Mouse (Mus musculus): Measurements from ENCODE around the gene Tpx2. TPM values are rescaled to one million over a fixed set of nuclear protein-coding genes. Genes with fewer than 3 reads are reported as not detected.
A peak's percentile ranks its signal among the peaks of the same experiment; 100 is the strongest.

Gene Tpx2
- polyA plus RNA-seq, 1 experiment = 26.3 TPM

GRCm38 (mm10) chr2:152925189-152925872, 77.6 kb downstream of the Tpx2 start:
- TF ChIP-seq TCF12 (IDR thresholded peaks at IDR 0.05; ENCODE audit: insufficient read depth, poor library complexity, severe bottlenecking) (peak; percentile 45), POLR2AphosphoS2 (IDR thresholded peaks at IDR 0.05; ENCODE audit: insufficient read length, low read depth) (no peak), E2F4 (IDR thresholded peaks at IDR 0.05; ENCODE audit: insufficient read depth) (no peak), TCF3 (IDR thresholded peaks at IDR 0.05; ENCODE audit: insufficient read length, low read depth) (peak; percentile 29)
- peaks cover 19% of the 10 kb centered on the region for H3K79me2 ChIP-seq (ENCODE audit: control insufficient read depth, insufficient read depth)
- no peaks in the 10 kb centered on the region for H3K36me3 ChIP-seq (ENCODE audit: control insufficient read depth, insufficient read depth)
- H3K4me3 ChIP-seq = peak overlapping the region; percentile 5
- no peak overlapping the region for H3ac ChIP-seq (ENCODE audit: control insufficient read depth, insufficient read length)
- H3K4me2 ChIP-seq (ENCODE audit: low read depth) = peak overlapping the region; percentile 89
- no peaks in the 10 kb centered on the region for H3K27me3 ChIP-seq (ENCODE audit: control insufficient read depth, insufficient read depth, insufficient read length)

- peak overlapping the region; percentile 89 for H3K4me2 ChIP-seq (ENCODE audit: low read depth)
- TF ChIP-seq MYOG (IDR thresholded peaks at IDR 0.05; ENCODE audit: control insufficient read depth in 1 of 3, insufficient read depth in 1 of 3, insufficient read length in 2 of 3, low read depth in 2 of 3) (no peak), MAX (IDR thresholded peaks at IDR 0.05; ENCODE audit: low read depth) (peak; percentile 13), MYOD1 (IDR thresholded peaks at IDR 0.05; ENCODE audit: control insufficient read depth in 1 of 3, insufficient read length in 2 of 3, low read depth in 2 of 3) (no peak)
- peaks cover 35% of the 10 kb centered on the region for H3K79me2 ChIP-seq (ENCODE audit: control insufficient read depth, insufficient read depth)
- no peak overlapping the region for H3K4me3 ChIP-seq
- H3K36me3 ChIP-seq (ENCODE audit: control insufficient read depth, insufficient read depth) = no peaks in the 10 kb centered on the region
- no peak overlapping the region for H3ac ChIP-seq (ENCODE audit: control insufficient read depth, insufficient read length)
- H3K27me3 ChIP-seq (ENCODE audit: control insufficient read depth, insufficient read depth, insufficient read length) = no peaks in the 10 kb centered on the region
Measured at GRCm38 (mm10) chr2:152926896-152927295, 79.1 kb downstream of the Tpx2 start.

DNA sequence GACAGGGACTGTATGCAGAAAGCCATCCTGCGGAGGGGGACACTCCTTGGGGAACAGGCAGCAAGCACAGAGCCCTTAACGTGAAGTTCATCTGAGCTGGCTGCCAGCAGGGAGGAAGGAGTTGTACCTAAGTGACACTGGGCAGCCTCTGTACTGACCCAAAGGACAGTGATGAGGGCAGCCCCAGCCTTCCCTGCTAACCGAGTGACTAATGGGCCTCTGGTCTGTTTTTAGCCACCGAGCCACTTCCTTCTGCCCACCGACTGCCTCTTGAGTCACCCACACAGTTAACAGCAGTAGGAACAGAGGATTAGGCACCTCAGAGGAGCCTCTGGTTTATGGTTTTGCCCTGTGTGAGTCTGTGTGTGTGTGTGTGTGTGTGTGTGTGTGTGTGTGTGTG, 79.6 kb downstream of the Tpx2 start:
- H3K27me3 ChIP-seq (ENCODE audit: control insufficient read depth, insufficient read depth, insufficient read length) = no peaks in the 10 kb centered on the region
- no peaks in the 10 kb centered on the region for H3K36me3 ChIP-seq (ENCODE audit: control insufficient read depth, insufficient read depth)
- peak overlapping the region; percentile 89 for H3K4me2 ChIP-seq (ENCODE audit: low read depth)
- H3K79me2 ChIP-seq (ENCODE audit: control insufficient read depth, insufficient read depth) = peaks cover 39% of the 10 kb centered on the region
- H3K4me3 ChIP-seq = peak overlapping the region; percentile 84
- TF ChIP-seq E2F4 (IDR thresholded peaks at IDR 0.05; ENCODE audit: insufficient read depth) = no peak
- peak; percentile 55 for TF ChIP-seq POLR2A (IDR thresholded peaks at IDR 0.05; ENCODE audit: insufficient read length, low read depth)
- peak in 1 of 3 experiments; percentile 2 for TF ChIP-seq MYOD1 (IDR thresholded peaks at IDR 0.05; ENCODE audit: control insufficient read depth in 1 of 3, insufficient read length in 2 of 3, low read depth in 2 of 3)
- no peak for TF ChIP-seq MAX (IDR thresholded peaks at IDR 0.05; ENCODE audit: low read depth)
- TF ChIP-seq REST (IDR thresholded peaks at IDR 0.05; ENCODE audit: insufficient read depth, insufficient read length) = no peak
- no peak for TF ChIP-seq SRF (IDR thresholded peaks at IDR 0.05; ENCODE audit: control insufficient read depth, insufficient read length, low read depth)
- no peak for TF ChIP-seq MYOG (IDR thresholded peaks at IDR 0.05; ENCODE audit: control insufficient read depth in 1 of 3, insufficient read depth in 1 of 3, insufficient read length in 2 of 3, low read depth in 2 of 3)
- peak; percentile 33 for TF ChIP-seq POLR2AphosphoS2 (IDR thresholded peaks at IDR 0.05; ENCODE audit: insufficient read length, low read depth)
- no peak for TF ChIP-seq TCF3 (IDR thresholded peaks at IDR 0.05; ENCODE audit: insufficient read length, low read depth)
- no peak overlapping the region for H3ac ChIP-seq (ENCODE audit: control insufficient read depth, insufficient read length)

GRCm38 (mm10) chr2:152928219-152928987, 80.6 kb downstream of the Tpx2 start:
- Histone ChIP-seq H3K4me3 (peak overlapping the region; percentile 84), H3K4me2 (ENCODE audit: low read depth) (peak overlapping the region; percentile 89), H3K79me2 (ENCODE audit: control insufficient read depth, insufficient read depth) (peaks cover 45% of the 10 kb centered on the region), H3K27me3 (ENCODE audit: control insufficient read depth, insufficient read depth, insufficient read length) (no peaks in the 10 kb centered on the region), H3K36me3 (ENCODE audit: control insufficient read depth, insufficient read depth) (no peaks in the 10 kb centered on the region), H3ac (ENCODE audit: control insufficient read depth, insufficient read length) (no peak overlapping the region)
- TF ChIP-seq MYOD1 (IDR thresholded peaks at IDR 0.05; ENCODE audit: control insufficient read depth in 1 of 3, insufficient read length in 2 of 3, low read depth in 2 of 3) (peak in 1 of 3 experiments; percentile 31), MYOG (IDR thresholded peaks at IDR 0.05; ENCODE audit: control insufficient read depth in 1 of 3, insufficient read depth in 1 of 3, insufficient read length in 2 of 3, low read depth in 2 of 3) (no peak)

GRCm38 (mm10) chr2:152928988-152929370, 81.2 kb downstream of the Tpx2 start:
- peaks cover 45% of the 10 kb centered on the region for H3K79me2 ChIP-seq (ENCODE audit: control insufficient read depth, insufficient read depth)
- H3K4me2 ChIP-seq (ENCODE audit: low read depth) = peak overlapping the region; percentile 89
- H3K36me3 ChIP-seq (ENCODE audit: control insufficient read depth, insufficient read depth) = no peaks in the 10 kb centered on the region
- H3K27me3 ChIP-seq (ENCODE audit: control insufficient read depth, insufficient read depth, insufficient read length) = no peaks in the 10 kb centered on the region
- no peak overlapping the region for H3ac ChIP-seq (ENCODE audit: control insufficient read depth, insufficient read length)
- peak overlapping the region; percentile 84 for H3K4me3 ChIP-seq
- TF ChIP-seq MYOG (IDR thresholded peaks at IDR 0.05; ENCODE audit: control insufficient read depth in 1 of 3, insufficient read depth in 1 of 3, insufficient read length in 2 of 3, low read depth in 2 of 3) (no peak), POLR2AphosphoS2 (IDR thresholded peaks at IDR 0.05; ENCODE audit: insufficient read length, low read depth) (no peak), USF1 (IDR thresholded peaks at IDR 0.05; ENCODE audit: low read depth) (no peak), E2F4 (IDR thresholded peaks at IDR 0.05; ENCODE audit: insufficient read depth) (no peak), MAX (IDR thresholded peaks at IDR 0.05; ENCODE audit: low read depth) (no peak), TCF12 (IDR thresholded peaks at IDR 0.05; ENCODE audit: insufficient read depth, poor library complexity, severe bottlenecking) (no peak), SRF (IDR thresholded peaks at IDR 0.05; ENCODE audit: control insufficient read depth, insufficient read length, low read depth) (no peak), REST (IDR thresholded peaks at IDR 0.05; ENCODE audit: insufficient read depth, insufficient read length) (no peak), POLR2A (IDR thresholded peaks at IDR 0.05; ENCODE audit: insufficient read length, low read depth) (no peak), MYOD1 (IDR thresholded peaks at IDR 0.05; ENCODE audit: control insufficient read depth in 1 of 3, insufficient read length in 2 of 3, low read depth in 2 of 3) (no peak), CEBPB (IDR thresholded peaks at IDR 0.05; ENCODE audit: insufficient read depth, poor library complexity, severe bottlenecking) (no peak)

Data from myocyte (in vitro differentiated cells).